Mouse (Mus musculus) limb, embryonic 15.5 days (tissue): ENCODE data around the gene Thap8. TPM values are rescaled to one million over a fixed set of nuclear protein-coding genes. Genes with fewer than 3 reads are reported as not detected.

Source experiments
- ATAC-seq: fragments of 200-750 bp; cut with Nextera tagmentation; 2 replicates; pipeline ENCODE4 v1.8.0; 2017; ENCODE audit warnings: low read depth, moderate TSS enrichment; ENCODE audit not compliant: insufficient number of reproducible peaks, low FRiP score, low TSS enrichment
- H3K27ac ChIP-seq: fragments of 300-500 bp; sonication (generic); 2 replicates; pipeline ENCODE4 v1.5.1; 2015; ENCODE audit warnings: moderate library complexity, mild to moderate bottlenecking, inconsistent platforms
- H3K27me3 ChIP-seq: fragments of 300-500 bp; sonication (generic); 2 replicates; pipeline ENCODE4 v1.6.1; 2015; ENCODE audit warnings: inconsistent platforms
- H3K36me3 ChIP-seq: fragments of 300-500 bp; sonication (generic); 2 replicates; pipeline ENCODE4 v1.6.1; 2015; ENCODE audit warnings: inconsistent platforms
- H3K4me1 ChIP-seq: fragments of 300-500 bp; sonication (generic); 2 replicates; pipeline ENCODE4 v1.6.1; 2015; ENCODE audit warnings: inconsistent platforms
- H3K4me2 ChIP-seq: fragments of 300-500 bp; sonication (generic); 2 replicates; pipeline ENCODE4 v1.6.1; 2015; ENCODE audit warnings: mild to moderate bottlenecking, inconsistent platforms
- H3K4me3 ChIP-seq: fragments of 300-500 bp; sonication (generic); 2 replicates; pipeline ENCODE4 v1.5.1; 2015; ENCODE audit warnings: mild to moderate bottlenecking, inconsistent platforms
- H3K9ac ChIP-seq: fragments of 300-500 bp; sonication (generic); 2 replicates; pipeline ENCODE4 v1.6.1; 2015; ENCODE audit warnings: inconsistent platforms
- H3K9me3 ChIP-seq: fragments of 300-500 bp; sonication (generic); 2 replicates; pipeline ENCODE4 v1.6.1; 2016; ENCODE audit warnings: inconsistent platforms
- WGBS: fragments of 180-500 bp; shearing (Covaris S2); methylation state at CpG from one replicate; pipeline ENCODE4 v1.1.7; 2015; 5-methylcytosine and 5-hydroxymethylcytosine counted together
- polyA plus RNA-seq: library from polyadenylated mRNA; unstranded; fragments of >200 nt; fragmentation: Nextera tagmentation; extraction: Ambion mirVana; gene quantifications from 2 replicates; pipeline ENCODE4 v1.2.1, GENCODE M21; 2015

Gene Thap8
- polyA plus RNA-seq, 1 experiment from 2014 or later = 0.26 TPM

GRCm38 (mm10) chr7:30335688-30336087 lies 55.8 kb downstream of the Thap8 start:
- no peak overlapping the region for H3K9ac ChIP-seq
- no peak for ATAC-seq
- H3K4me3 ChIP-seq = no peak overlapping the region
- WGBS = 77% methylated on average over 6 of the region's 6 CpGs
- H3K9me3 ChIP-seq = no peaks in the 10 kb centered on the region
- H3K27me3 ChIP-seq = peaks cover 27% of the 10 kb centered on the region
- no peaks in the 10 kb centered on the region for H3K36me3 ChIP-seq
- no peak overlapping the region for H3K4me2 ChIP-seq
- H3K4me1 ChIP-seq = peaks cover 11% of the 10 kb centered on the region
- no peak overlapping the region for H3K27ac ChIP-seq

GRCm38 (mm10) chr7:30336384-30336783 lies 56.5 kb downstream of the Thap8 start:
- no peaks in the 10 kb centered on the region for H3K36me3 ChIP-seq
- no peak for ATAC-seq
- 2% methylated on average over 9 of the region's 9 CpGs for WGBS
- peaks cover 27% of the 10 kb centered on the region for H3K27me3 ChIP-seq
- no peak overlapping the region for H3K4me2 ChIP-seq
- no peak overlapping the region for H3K9ac ChIP-seq
- no peak overlapping the region for H3K27ac ChIP-seq
- no peaks in the 10 kb centered on the region for H3K9me3 ChIP-seq
- peaks cover 11% of the 10 kb centered on the region for H3K4me1 ChIP-seq
- H3K4me3 ChIP-seq = no peak overlapping the region

DNA sequence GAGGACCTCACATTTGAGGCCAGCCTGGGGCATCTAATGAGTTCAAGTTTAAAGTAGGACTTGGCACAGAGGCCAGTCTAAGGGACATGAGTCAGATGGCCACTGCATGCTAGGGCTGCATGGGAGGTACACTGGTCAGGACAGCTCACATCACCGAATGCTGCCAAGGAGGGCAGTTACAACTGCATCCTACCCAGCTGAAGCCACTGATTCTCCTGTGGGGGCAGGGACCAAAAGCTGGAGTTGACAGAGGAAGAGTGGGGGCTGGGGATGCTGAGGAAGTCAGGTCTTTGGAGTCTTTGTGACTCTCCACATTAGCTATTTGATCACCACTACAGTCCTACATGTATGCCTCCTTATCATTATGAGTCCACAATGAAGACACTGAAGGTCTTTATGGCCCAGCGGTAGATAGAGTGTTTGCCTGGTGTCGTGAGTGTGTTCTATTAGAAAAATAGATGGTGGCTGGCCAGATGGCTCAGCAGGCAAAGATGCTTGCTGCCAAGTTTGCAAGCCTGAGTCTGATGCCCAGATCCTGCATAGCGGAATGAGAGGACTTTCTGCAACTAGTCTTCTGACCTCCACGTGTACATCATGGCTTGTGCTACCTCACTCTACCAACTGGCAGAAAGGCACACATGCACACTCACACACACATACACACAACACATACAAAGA lies 59.7 kb downstream of the Thap8 start:
- no peak for ATAC-seq
- 65% methylated on average over 5 of the region's 5 CpGs for WGBS

More for the DNA sequence above, 59.7 kb downstream of the Thap8 start:
- Histone ChIP-seq H3K36me3 (no peaks in the 10 kb centered on the region), H3K4me3 (no peak overlapping the region), H3K9me3 (no peaks in the 10 kb centered on the region), H3K4me1 (peaks cover 9% of the 10 kb centered on the region), H3K4me2 (no peak overlapping the region), H3K9ac (no peak overlapping the region), H3K27ac (no peak overlapping the region), H3K27me3 (peaks cover 16% of the 10 kb centered on the region)

Other genes with a start within 250 kb of the Thap8 start
- 5.7 and 6.1 TPM in 2 replicates for gene Zfp14, start 228.7 kb upstream of the Thap8 start, polyA plus RNA-seq
- gene Zfp82, start 207.2 kb upstream of the Thap8 start, polyA plus RNA-seq = 8.2 and 8.3 TPM in 2 replicates
- 1.1 and 2.3 TPM in 2 replicates for gene Gm26920, start 189.7 kb upstream of the Thap8 start, polyA plus RNA-seq
- gene Zfp566, start 189.6 kb upstream of the Thap8 start, polyA plus RNA-seq = 9.5 and 12.7 TPM in 2 replicates
- gene Zfp260, start 185.3 kb upstream of the Thap8 start, polyA plus RNA-seq = 132 and 137 TPM in 2 replicates
- gene Zfp382, start 158.2 kb upstream of the Thap8 start, polyA plus RNA-seq = 13.2 and 13.8 TPM in 2 replicates
- gene Zfp146, start 110.3 kb upstream of the Thap8 start, polyA plus RNA-seq = 17.4 and 18.7 TPM in 2 replicates
- 3.4 and 10.1 TPM in 2 replicates for gene Cox7a1, start 96.0 kb upstream of the Thap8 start, polyA plus RNA-seq
- 102 and 117 TPM in 2 replicates for gene Capns1, start 81.3 kb upstream of the Thap8 start, polyA plus RNA-seq
- 140 and 149 TPM in 2 replicates for gene Polr2i, start 48.1 kb upstream of the Thap8 start, polyA plus RNA-seq
- 175 and 188 TPM in 2 replicates for gene Tbcb, start 47.8 kb upstream of the Thap8 start, polyA plus RNA-seq
- 0.22 and 0.42 TPM in 2 replicates for gene Ovol3, start 44.4 kb upstream of the Thap8 start, polyA plus RNA-seq
- 6.0 and 6.2 TPM in 2 replicates for gene Wdr62, start 325 bp downstream of the Thap8 start, polyA plus RNA-seq
- gene Clip3, start 11.6 kb downstream of the Thap8 start, polyA plus RNA-seq = 33.2 and 35.2 TPM in 2 replicates
- gene Alkbh6, start 28.6 kb downstream of the Thap8 start, polyA plus RNA-seq = 80.8 and 82.0 TPM in 2 replicates
- gene Syne4, start 34.7 kb downstream of the Thap8 start, polyA plus RNA-seq = 37.1 and 42.8 TPM in 2 replicates
- 3.4 TPM in 1 of 2 replicates, not detected in the other for gene E130208F15Rik, start 41.6 kb downstream of the Thap8 start, polyA plus RNA-seq
- gene Sdhaf1, start 43.8 kb downstream of the Thap8 start, polyA plus RNA-seq = 13.7 and 18.8 TPM in 2 replicates
- 4.1 and 5.1 TPM in 2 replicates for gene Lrfn3, start 82.7 kb downstream of the Thap8 start, polyA plus RNA-seq
- gene Tyrobp, start 133.7 kb downstream of the Thap8 start, polyA plus RNA-seq = 78.9 and 87.7 TPM in 2 replicates
- 2.7 and 3.3 TPM in 2 replicates for gene Hcst, start 139.8 kb downstream of the Thap8 start, polyA plus RNA-seq
- gene Nfkbid, start 141.6 kb downstream of the Thap8 start, polyA plus RNA-seq = 1.4 and 2.1 TPM in 2 replicates
- 28.6 and 32.7 TPM in 2 replicates for gene Aplp1, start 165.4 kb downstream of the Thap8 start, polyA plus RNA-seq
- gene Kirrel2, start 177.6 kb downstream of the Thap8 start, polyA plus RNA-seq = 0.04 and 0.38 TPM in 2 replicates
- gene Nphs1, start 178.2 kb downstream of the Thap8 start, polyA plus RNA-seq = 0.07 TPM in 1 of 2 replicates, not detected in the other
- 0.18 TPM in 1 of 2 replicates, not detected in the other for gene Prodh2, start 213.5 kb downstream of the Thap8 start, polyA plus RNA-seq